Mouse (Mus musculus): ENCODE measurements at regions not wholly inside any gene's neighbourhood (a gene's known extent, or its start where the extent isn't known, plus 50 kb on each side); places are given as distances from the start of the nearest gene placed in this dataset.

GRCm38 (mm10) chr3:50990810-50991209 is 233.4 kb upstream of the Noct start:
- no peak for DNase-seq (ENCODE audit: low read depth)

GRCm38 (mm10) chr3:50992581-50993313 is 231.5 kb upstream of the Noct start:
- peak; percentile 40 for DNase-seq (ENCODE audit: low read depth)

More at GRCm38 (mm10) chr3:50990810-50991209, 233.4 kb upstream of the Noct start:
- TF ChIP-seq POLR2A (IDR thresholded peaks at IDR 0.05; ENCODE audit: borderline replicate concordance, extremely low read depth, insufficient read depth, insufficient read length, poor library complexity, severe bottlenecking): no peak
- no peak for TF ChIP-seq CTCF (IDR thresholded peaks at IDR 0.05; ENCODE audit: borderline replicate concordance, extremely low read depth, insufficient read depth, insufficient read length)

GRCm38 (mm10) chr3:50999745-51000144 is 224.5 kb upstream of the Noct start:
- no peak for DNase-seq (ENCODE audit: low read depth)
- TF ChIP-seq CTCF (IDR thresholded peaks at IDR 0.05; ENCODE audit: borderline replicate concordance, extremely low read depth, insufficient read depth, insufficient read length) (no peak), POLR2A (IDR thresholded peaks at IDR 0.05; ENCODE audit: borderline replicate concordance, extremely low read depth, insufficient read depth, insufficient read length, poor library complexity, severe bottlenecking) (no peak)

More at GRCm38 (mm10) chr3:50992581-50993313, 231.5 kb upstream of the Noct start:
- TF ChIP-seq CTCF (IDR thresholded peaks at IDR 0.05; ENCODE audit: borderline replicate concordance, extremely low read depth, insufficient read depth, insufficient read length) (no peak), POLR2A (IDR thresholded peaks at IDR 0.05; ENCODE audit: borderline replicate concordance, extremely low read depth, insufficient read depth, insufficient read length, poor library complexity, severe bottlenecking) (no peak)

GRCm38 (mm10) chr3:51000938-51001337 is 223.3 kb upstream of the Noct start:
- TF ChIP-seq POLR2A (IDR thresholded peaks at IDR 0.05; ENCODE audit: borderline replicate concordance, extremely low read depth, insufficient read depth, insufficient read length, poor library complexity, severe bottlenecking): no peak
- TF ChIP-seq CTCF (IDR thresholded peaks at IDR 0.05; ENCODE audit: borderline replicate concordance, extremely low read depth, insufficient read depth, insufficient read length): no peak
- DNase-seq (ENCODE audit: low read depth): peak; percentile 62

GRCm38 (mm10) chr3:51002662-51003061 is 221.6 kb upstream of the Noct start:
- TF ChIP-seq CTCF (IDR thresholded peaks at IDR 0.05; ENCODE audit: borderline replicate concordance, extremely low read depth, insufficient read depth, insufficient read length): no peak
- DNase-seq (ENCODE audit: low read depth): peak; percentile 54

- no peak for DNase-seq (ENCODE audit: low read depth)
- no peak for TF ChIP-seq POLR2A (IDR thresholded peaks at IDR 0.05; ENCODE audit: borderline replicate concordance, extremely low read depth, insufficient read depth, insufficient read length, poor library complexity, severe bottlenecking)
- no peak for TF ChIP-seq CTCF (IDR thresholded peaks at IDR 0.05; ENCODE audit: borderline replicate concordance, extremely low read depth, insufficient read depth, insufficient read length)
Observed at GRCm38 (mm10) chr3:51003506-51004170, 220.6 kb upstream of the Noct start.

GRCm38 (mm10) chr3:51004216-51004615 is 220.0 kb upstream of the Noct start:
- TF ChIP-seq CTCF (IDR thresholded peaks at IDR 0.05; ENCODE audit: borderline replicate concordance, extremely low read depth, insufficient read depth, insufficient read length): no peak
- no peak for TF ChIP-seq POLR2A (IDR thresholded peaks at IDR 0.05; ENCODE audit: borderline replicate concordance, extremely low read depth, insufficient read depth, insufficient read length, poor library complexity, severe bottlenecking)
- DNase-seq (ENCODE audit: low read depth): peak; percentile 59

- DNase-seq (ENCODE audit: low read depth): no peak
- TF ChIP-seq POLR2A (IDR thresholded peaks at IDR 0.05; ENCODE audit: borderline replicate concordance, extremely low read depth, insufficient read depth, insufficient read length, poor library complexity, severe bottlenecking) (no peak), CTCF (IDR thresholded peaks at IDR 0.05; ENCODE audit: borderline replicate concordance, extremely low read depth, insufficient read depth, insufficient read length) (no peak)
Observed at GRCm38 (mm10) chr3:51009098-51009497, 215.1 kb upstream of the Noct start.

GRCm38 (mm10) chr3:51019650-51020346 is 204.4 kb upstream of the Noct start:
- TF ChIP-seq POLR2A (IDR thresholded peaks at IDR 0.05; ENCODE audit: borderline replicate concordance, extremely low read depth, insufficient read depth, insufficient read length, poor library complexity, severe bottlenecking) (no peak), CTCF (IDR thresholded peaks at IDR 0.05; ENCODE audit: borderline replicate concordance, extremely low read depth, insufficient read depth, insufficient read length) (no peak)

GRCm38 (mm10) chr3:51024655-51025054 is 199.6 kb upstream of the Noct start:
- TF ChIP-seq POLR2A (IDR thresholded peaks at IDR 0.05; ENCODE audit: borderline replicate concordance, extremely low read depth, insufficient read depth, insufficient read length, poor library complexity, severe bottlenecking) (no peak), CTCF (IDR thresholded peaks at IDR 0.05; ENCODE audit: borderline replicate concordance, extremely low read depth, insufficient read depth, insufficient read length) (no peak)

More at GRCm38 (mm10) chr3:51019650-51020346, 204.4 kb upstream of the Noct start:
- peak; percentile 57 for DNase-seq (ENCODE audit: low read depth)

GRCm38 (mm10) chr3:51031821-51032220 is 192.4 kb upstream of the Noct start:
- TF ChIP-seq CTCF (IDR thresholded peaks at IDR 0.05; ENCODE audit: borderline replicate concordance, extremely low read depth, insufficient read depth, insufficient read length): no peak
- no peak for TF ChIP-seq POLR2A (IDR thresholded peaks at IDR 0.05; ENCODE audit: borderline replicate concordance, extremely low read depth, insufficient read depth, insufficient read length, poor library complexity, severe bottlenecking)
- DNase-seq (ENCODE audit: low read depth): no peak

More at GRCm38 (mm10) chr3:51024655-51025054, 199.6 kb upstream of the Noct start:
- DNase-seq (ENCODE audit: low read depth): no peak

All from brain, embryonic 14.5 days (tissue).